Mouse (Mus musculus): ENCODE measurements at regions not wholly inside any gene's neighbourhood (a gene's known extent, or its start where the extent isn't known, plus 50 kb on each side); places are given as distances from the start of the nearest gene placed in this dataset.
"Not testable (repeated sequence)": the region's sequence is repeated elsewhere in the genome, so short reads cannot be mapped to it uniquely, and the experiment has no call there.

- no peak for DNase-seq (ENCODE audit: low read depth in 2 of 2, low spot score in 2 of 2)
These were observed 418.4 kb upstream of the Arrdc4 start for GRCm38 (mm10) chr7:69167456-69167855.

GRCm38 (mm10) chr7:69161916-69162315, 412.9 kb upstream of the Arrdc4 start:
- DNase-seq (ENCODE audit: low read depth in 2 of 2, low spot score in 2 of 2): no peak

DNA sequence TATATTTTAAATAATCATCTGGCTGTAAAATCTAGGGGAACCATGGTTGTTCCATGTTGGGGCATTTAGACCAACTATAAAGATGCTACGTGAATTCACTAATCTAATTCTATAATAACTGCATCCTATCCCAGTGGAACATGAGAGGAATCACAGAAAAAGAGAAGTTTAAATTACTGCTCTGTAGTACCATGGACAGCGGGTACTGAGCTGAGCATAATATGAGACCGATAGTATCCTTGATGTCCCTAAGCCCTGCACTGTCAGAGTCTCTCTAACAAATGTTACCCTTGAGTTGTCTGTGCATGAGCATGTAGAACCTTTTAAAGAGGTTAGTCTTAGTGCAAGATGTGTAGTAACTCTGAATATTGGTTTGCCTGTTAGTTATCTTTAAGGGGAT, 393.3 kb upstream of the Arrdc4 start:
- DNase-seq (ENCODE audit: low read depth in 2 of 2, low spot score in 2 of 2): no peak

DNA sequence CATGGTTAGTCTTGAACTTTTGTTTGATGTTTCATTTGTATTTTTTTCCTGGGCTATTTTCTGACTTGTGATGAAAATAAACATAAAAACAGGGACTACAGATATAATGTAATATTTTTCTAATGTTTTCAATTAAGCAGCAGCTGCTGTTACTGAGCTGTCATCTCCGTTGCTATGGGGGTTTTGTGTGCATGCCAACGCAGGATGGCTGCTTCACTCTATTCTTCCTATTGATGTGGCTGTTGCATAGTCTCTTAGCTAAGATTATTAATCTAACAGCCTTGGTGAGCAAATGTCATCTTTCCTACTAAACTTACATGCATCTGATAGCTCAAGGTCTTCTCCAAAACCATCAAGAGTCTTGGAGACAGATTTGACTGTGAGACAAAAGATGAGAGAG, 384.4 kb upstream of the Arrdc4 start:
- no peak for DNase-seq (ENCODE audit: low read depth in 2 of 2, low spot score in 2 of 2)

DNA sequence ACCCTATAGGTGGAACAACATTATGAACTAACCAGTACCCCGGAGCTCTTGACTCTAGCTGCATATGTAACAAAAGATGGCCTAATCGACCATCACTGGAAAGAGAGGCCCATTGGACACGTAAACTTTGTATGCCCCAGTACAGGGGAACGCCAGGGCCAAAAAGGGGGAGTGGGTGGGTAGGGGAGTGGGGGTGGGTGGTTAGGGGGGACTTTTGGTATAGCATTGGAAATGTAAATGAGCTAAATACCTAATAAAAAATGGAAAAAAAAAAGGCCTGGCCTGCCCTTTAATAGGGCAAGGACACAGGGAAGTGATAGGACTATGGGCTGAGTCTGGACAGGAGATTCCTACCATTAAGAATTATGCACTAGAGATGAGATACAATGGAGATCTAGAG, 352.7 kb upstream of the Arrdc4 start:
- not testable (repeated sequence) for DNase-seq (ENCODE audit: low read depth in 2 of 2, low spot score in 2 of 2)

GRCm38 (mm10) chr7:69097587-69098095, 348.6 kb upstream of the Arrdc4 start:
- no peak for DNase-seq (ENCODE audit: low read depth in 2 of 2, low spot score in 2 of 2)

- no peak for DNase-seq (ENCODE audit: low read depth in 2 of 2, low spot score in 2 of 2)
These were observed 325.7 kb upstream of the Arrdc4 start for GRCm38 (mm10) chr7:69074780-69075179.

DNA sequence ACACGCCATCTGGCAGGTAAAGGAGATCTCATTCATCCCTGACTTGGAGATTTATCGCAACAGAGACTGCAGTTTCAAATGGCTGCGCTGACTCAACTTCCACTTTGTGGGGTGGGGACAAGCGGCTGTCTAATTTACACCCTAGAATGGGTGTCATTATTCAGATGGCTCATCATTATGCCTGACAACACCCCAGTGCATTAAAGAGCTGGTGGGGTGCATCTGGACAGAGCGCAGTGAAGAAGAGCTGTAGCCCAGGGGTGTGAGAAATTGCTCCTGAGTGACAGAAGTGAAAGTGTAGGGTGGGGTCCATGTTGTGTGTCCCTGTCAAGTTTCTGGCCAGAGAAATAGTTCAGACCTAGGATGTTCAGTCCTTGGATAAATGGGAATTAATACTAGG, 314.0 kb upstream of the Arrdc4 start:
- DNase-seq (ENCODE audit: low read depth in 2 of 2, low spot score in 2 of 2): no peak

GRCm38 (mm10) chr7:69062506-69062905, 313.5 kb upstream of the Arrdc4 start:
- DNase-seq (ENCODE audit: low read depth in 2 of 2, low spot score in 2 of 2): no peak

GRCm38 (mm10) chr7:69062094-69062493, 313.1 kb upstream of the Arrdc4 start:
- no peak for DNase-seq (ENCODE audit: low read depth in 2 of 2, low spot score in 2 of 2)

GRCm38 (mm10) chr7:69061242-69061641, 312.2 kb upstream of the Arrdc4 start:
- no peak for DNase-seq (ENCODE audit: low read depth in 2 of 2, low spot score in 2 of 2)

DNA sequence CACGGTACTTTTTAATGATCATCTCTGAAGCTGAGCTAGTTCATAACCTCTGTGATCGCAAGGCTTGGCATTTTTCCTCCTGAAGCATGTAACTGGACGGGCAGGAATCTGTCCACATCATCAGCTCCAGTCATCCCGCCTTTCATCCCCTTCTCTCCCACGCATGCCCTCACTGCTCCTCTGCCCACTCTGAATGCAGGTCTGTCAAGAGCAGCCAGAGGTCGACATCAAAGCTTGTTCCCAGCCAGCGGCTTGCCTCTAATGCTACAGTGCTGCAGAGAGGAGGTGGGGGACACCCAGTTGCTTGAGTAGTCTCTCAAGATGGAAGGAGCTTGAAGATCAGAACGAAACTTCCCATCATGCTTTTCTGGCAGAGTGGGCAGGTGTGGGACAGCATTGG, 267.5 kb upstream of the Arrdc4 start:
- no peak for DNase-seq (ENCODE audit: low read depth in 2 of 2, low spot score in 2 of 2)

GRCm38 (mm10) chr7:69015047-69015446, 266.0 kb upstream of the Arrdc4 start:
- no peak for DNase-seq (ENCODE audit: low read depth in 2 of 2, low spot score in 2 of 2)

DNA sequence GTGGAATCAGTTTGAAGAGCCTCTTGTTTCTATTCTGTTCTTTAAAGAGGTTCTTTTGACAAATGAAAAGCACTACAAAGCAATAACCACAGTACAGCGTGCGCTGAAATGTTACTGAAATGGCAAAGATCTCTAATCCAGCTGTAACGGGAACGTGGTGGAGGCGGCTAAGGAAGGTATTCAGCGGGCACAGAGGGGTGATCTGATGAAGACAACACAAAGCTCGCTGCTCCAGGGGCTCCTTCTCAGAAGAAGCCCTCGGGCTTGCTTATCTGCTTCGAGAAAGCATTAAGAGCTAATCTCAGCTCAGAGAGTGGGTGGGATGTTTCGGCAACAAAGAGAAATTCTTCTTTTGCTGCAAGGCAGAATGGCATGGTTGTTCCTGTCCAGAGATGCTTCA, 258.2 kb upstream of the Arrdc4 start:
- DNase-seq (ENCODE audit: low read depth in 2 of 2, low spot score in 2 of 2): no peak

DNA sequence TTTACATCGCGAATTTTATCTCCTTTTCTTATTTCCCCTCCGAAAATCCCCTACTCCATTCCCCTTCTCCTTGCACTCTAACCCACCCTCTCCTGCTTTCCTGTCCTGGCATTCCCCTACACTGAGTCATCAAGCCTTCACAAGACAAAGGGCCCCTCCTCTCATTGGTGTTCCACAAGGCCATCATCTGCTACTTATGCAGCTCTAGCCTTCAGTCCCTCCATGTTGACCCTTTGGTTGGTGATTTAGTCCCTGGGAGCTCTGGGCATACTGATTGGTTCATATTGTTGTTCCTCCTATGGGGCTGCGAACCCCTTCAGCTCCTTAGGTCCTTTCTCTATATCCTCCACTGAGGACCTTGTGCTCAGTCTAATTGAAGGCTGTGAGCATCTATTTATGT, 239.0 kb upstream of the Arrdc4 start:
- no peak for DNase-seq (ENCODE audit: low read depth in 2 of 2, low spot score in 2 of 2)

GRCm38 (mm10) chr7:68983937-68984336, 234.9 kb upstream of the Arrdc4 start:
- DNase-seq (ENCODE audit: low read depth in 2 of 2, low spot score in 2 of 2): no peak

DNA sequence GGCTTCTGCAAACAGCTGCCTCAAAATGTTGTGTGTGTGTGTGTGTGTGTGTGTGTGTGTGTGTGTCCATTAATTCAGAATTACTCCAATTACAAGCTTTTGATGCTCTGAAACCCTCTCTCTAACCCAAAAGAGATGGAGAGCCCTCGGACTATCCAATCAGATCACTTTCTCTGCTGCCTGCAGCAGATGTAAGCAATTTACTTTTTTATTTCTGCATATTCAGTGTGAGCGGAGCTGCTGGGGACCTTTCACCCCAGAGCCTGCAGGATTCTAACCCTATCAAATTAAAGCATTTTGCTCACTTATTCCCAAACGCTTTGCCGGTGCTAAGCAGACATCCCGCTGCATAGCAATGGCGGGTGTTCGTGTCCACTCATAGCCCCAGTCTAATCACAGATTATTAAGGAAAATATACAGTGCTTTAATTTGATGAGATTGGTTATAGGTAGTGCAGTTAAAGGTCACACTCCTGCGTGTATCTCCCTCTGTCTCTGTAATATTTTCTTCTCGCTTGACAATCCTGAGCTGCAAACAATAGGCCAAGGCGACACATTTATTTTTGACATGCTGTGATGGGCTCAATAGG, 234.0 kb upstream of the Arrdc4 start:
- DNase-seq (ENCODE audit: low read depth in 2 of 2, low spot score in 2 of 2): no peak

DNA sequence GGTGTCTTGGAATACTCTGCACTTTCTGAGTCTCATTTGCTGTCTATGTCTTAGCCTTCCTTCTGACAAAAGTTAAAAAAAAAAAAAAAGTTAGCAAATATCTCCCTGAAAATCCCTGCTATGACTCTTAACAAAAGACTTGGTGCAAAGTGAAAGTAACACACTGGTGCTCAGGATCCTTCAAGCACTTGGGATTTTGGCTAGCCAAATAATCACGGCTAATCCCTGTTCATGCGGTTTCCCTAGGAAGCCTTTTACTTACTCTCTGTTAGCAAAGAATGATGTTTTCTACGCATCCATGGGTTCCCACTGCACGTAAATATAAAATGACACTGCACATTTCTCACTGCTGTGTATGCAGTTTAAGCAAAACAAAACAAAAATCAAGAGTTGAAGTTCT, 229.5 kb upstream of the Arrdc4 start:
- DNase-seq (ENCODE audit: low read depth in 2 of 2, low spot score in 2 of 2): no peak

DNA sequence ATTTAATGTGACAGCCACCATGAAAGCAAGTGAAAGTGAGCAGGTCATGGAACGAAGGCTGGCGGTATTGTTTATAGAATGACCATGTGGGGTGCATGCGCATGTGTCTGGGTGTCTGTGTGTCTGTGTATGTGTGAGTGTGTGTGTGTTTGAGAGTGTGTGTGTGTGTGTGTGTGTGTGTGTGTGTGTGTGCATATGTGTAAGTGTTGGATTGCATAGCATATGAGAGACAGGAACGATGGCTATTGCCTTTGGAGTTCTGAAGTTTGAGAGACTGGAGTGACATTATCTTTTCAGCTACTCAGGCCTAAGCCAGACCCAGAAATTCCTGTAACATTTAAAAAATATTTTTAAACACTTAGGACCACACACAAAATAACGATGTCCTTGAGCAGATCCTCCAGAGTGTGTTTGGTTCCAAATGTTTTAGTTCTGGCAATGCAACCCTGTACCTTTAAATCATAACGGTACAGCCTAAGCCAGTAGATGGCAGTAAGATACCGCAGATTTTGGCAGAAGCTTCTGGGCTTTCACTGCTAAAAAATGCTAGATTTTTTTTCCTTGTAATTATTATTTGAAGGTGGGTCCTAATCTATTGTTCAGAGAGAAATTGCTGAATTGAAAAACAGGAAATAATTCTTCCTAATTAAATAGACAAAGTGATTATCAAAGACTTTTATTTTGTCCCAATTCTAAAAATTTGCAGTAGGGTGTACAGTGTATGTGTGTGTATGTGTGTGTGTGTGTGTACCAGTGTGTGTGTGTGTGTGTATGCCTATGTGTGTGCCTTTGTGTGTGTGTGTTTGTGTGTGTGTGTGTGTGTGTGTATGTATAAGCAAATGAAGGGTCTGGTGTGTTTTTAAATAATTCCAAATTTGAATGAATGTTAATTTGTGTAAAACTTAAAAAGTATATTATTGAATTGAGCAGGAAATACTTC, 228.0 kb upstream of the Arrdc4 start:
- DNase-seq (ENCODE audit: low read depth in 2 of 2, low spot score in 2 of 2): no peak

- DNase-seq (ENCODE audit: low read depth in 2 of 2, low spot score in 2 of 2): no peak
These were observed 226.9 kb upstream of the Arrdc4 start for GRCm38 (mm10) chr7:68975956-68976355.

- no peak for DNase-seq (ENCODE audit: low read depth in 2 of 2, low spot score in 2 of 2)
These were observed 226.5 kb upstream of the Arrdc4 start for GRCm38 (mm10) chr7:68975580-68975894.

GRCm38 (mm10) chr7:68974761-68975579, 225.9 kb upstream of the Arrdc4 start:
- no peak for DNase-seq (ENCODE audit: low read depth in 2 of 2, low spot score in 2 of 2)
